Mouse (Mus musculus) layer of hippocampus, postnatal 14 days (tissue): ENCODE measurements at regions not wholly inside any gene's neighbourhood (a gene's known extent, or its start where the extent isn't known, plus 50 kb on each side); places are given as distances from the start of the nearest gene placed in this dataset.

Experiments
- DNase-seq, 2 experiments: peaks; one replicate each; pipeline ENCODE4 v3.0.0; 2021 to 2022; ENCODE audit warnings: low spot score in 2 of 2, mixed read lengths in 1 of 2

GRCm38 (mm10) chr2:75445189-75445588 lies 213.9 kb upstream of the Hnrnpa3 start:
- DNase-seq: no peak

- no peak for DNase-seq
These were observed 211.9 kb upstream of the Hnrnpa3 start for GRCm38 (mm10) chr2:75446996-75447715.

GRCm38 (mm10) chr2:75448221-75448620 lies 210.8 kb upstream of the Hnrnpa3 start:
- DNase-seq: no peak

GRCm38 (mm10) chr2:75451846-75452267 lies 207.2 kb upstream of the Hnrnpa3 start:
- DNase-seq: no peak

- no peak for DNase-seq
These were observed 206.6 kb upstream of the Hnrnpa3 start for GRCm38 (mm10) chr2:75452274-75453148.

- DNase-seq: no peak
These were observed 203.6 kb upstream of the Hnrnpa3 start for GRCm38 (mm10) chr2:75455481-75455880.

GRCm38 (mm10) chr2:75456272-75456671 lies 202.8 kb upstream of the Hnrnpa3 start:
- no peak for DNase-seq

GRCm38 (mm10) chr2:75457423-75457822 lies 201.6 kb upstream of the Hnrnpa3 start:
- no peak for DNase-seq

- DNase-seq: no peak
These were observed 200.2 kb upstream of the Hnrnpa3 start for GRCm38 (mm10) chr2:75458898-75459297.

GRCm38 (mm10) chr2:75460419-75460818 lies 198.6 kb upstream of the Hnrnpa3 start:
- no peak for DNase-seq

GRCm38 (mm10) chr2:75461019-75461418 lies 198.0 kb upstream of the Hnrnpa3 start:
- no peak for DNase-seq

GRCm38 (mm10) chr2:75461421-75461991 lies 197.6 kb upstream of the Hnrnpa3 start:
- no peak for DNase-seq

- DNase-seq: no peak
These were observed 196.9 kb upstream of the Hnrnpa3 start for GRCm38 (mm10) chr2:75462030-75462671.

GRCm38 (mm10) chr2:75463091-75463490 lies 196.0 kb upstream of the Hnrnpa3 start:
- no peak for DNase-seq

GRCm38 (mm10) chr2:75464429-75464828 lies 194.6 kb upstream of the Hnrnpa3 start:
- no peak for DNase-seq

- no peak for DNase-seq
These were observed 190.2 kb upstream of the Hnrnpa3 start for GRCm38 (mm10) chr2:75468851-75469250.

- DNase-seq: peak; percentile 15 to 17
These were observed 188.9 kb upstream of the Hnrnpa3 start for GRCm38 (mm10) chr2:75469958-75470687.

- DNase-seq: no peak
These were observed 188.4 kb upstream of the Hnrnpa3 start for GRCm38 (mm10) chr2:75470688-75471054.

GRCm38 (mm10) chr2:75472489-75472888 lies 186.6 kb upstream of the Hnrnpa3 start:
- DNase-seq: no peak

GRCm38 (mm10) chr2:75474509-75474908 lies 184.6 kb upstream of the Hnrnpa3 start:
- DNase-seq: no peak

GRCm38 (mm10) chr2:75476350-75476749 lies 182.7 kb upstream of the Hnrnpa3 start:
- DNase-seq: no peak
